Mouse (Mus musculus) cerebellum, adult 8-10 months (tissue): ENCODE data around the gene Gm45062.
"Not testable (repeated sequence)": the region's sequence is repeated elsewhere in the genome, so short reads cannot be mapped to it uniquely, and the experiment has no call there.

Source experiments
- DNase-seq: peaks from one replicate; pipeline ENCODE4 v3.0.0; 2022

Gm45062 gene

DNA sequence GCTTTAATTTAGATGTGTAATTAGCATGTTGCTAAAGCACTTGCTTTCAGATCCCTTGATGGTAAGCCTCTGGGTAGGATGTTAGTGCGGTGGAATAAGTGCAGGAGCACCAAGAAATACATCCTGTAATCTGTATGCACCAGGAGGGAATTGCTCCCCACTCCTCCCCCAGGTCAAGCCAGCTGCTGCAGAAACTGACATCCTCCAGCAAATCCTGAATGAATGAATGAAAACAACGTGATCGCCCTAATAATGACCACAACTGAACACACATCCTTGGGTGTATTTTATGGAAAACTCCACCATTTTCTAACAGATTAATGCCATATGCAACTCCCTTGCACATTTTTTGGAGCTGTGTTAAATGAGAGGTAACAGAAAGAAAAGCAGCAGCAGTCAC is 252.2 kb downstream of the Gm45062 start:
- DNase-seq: peak; percentile 21

DNA sequence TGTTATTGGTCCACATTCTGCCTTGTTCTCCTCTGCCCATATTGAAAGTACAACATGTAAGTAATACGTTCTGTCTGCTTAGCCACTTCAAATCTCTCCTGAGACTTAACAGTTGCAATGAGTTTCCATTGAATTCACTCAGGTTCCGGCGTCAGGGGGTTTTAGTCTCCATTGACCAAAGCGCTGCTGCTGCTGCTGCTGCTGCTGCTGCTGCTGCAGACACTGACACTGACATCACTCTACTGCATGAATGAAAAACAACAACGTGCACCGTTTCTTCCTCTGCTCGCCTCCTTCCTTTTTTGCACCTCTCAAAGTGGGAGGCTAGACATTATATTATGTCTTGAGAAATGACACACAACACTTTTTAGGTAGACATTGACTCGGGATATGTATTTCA is 253.2 kb downstream of the Gm45062 start:
- peak; percentile 17 for DNase-seq

DNA sequence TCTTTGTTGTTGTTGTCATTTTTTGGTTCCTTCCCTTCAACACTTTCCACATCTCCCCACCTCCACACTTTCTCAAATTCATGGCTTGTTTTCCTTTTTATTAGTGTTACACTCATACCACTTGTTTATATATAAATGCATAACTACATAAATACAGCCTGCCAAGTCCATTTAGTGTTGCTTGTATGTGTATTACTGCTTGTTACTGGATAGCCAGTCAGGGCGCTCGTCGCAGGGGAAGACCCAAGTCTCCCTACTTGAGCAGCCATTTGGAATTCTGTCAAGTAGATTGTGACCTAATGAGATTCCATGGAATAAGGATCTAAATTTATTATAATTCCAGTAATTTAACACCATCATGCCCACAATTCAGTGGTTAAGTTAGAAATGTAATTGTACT is 260.4 kb downstream of the Gm45062 start:
- no peak for DNase-seq

DNA sequence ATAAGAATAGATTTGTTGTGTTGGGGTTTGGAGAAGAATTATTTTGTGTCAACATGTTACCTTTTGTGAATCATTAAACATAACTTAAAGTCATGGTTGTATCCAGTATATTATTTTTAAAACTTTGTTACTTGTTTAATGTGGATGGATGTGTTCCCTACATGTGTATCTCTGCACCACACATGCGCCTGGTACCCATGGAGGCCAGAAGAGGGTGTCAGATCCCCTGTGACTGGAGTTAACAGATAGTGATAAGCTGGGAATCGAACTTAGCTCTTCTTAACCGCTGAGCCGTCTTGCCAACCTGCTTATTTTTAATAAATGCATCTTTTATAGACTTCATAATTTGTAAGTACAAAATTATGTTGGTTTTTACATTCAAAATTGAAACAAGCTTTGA is 262.0 kb downstream of the Gm45062 start:
- DNase-seq: no peak

DNA sequence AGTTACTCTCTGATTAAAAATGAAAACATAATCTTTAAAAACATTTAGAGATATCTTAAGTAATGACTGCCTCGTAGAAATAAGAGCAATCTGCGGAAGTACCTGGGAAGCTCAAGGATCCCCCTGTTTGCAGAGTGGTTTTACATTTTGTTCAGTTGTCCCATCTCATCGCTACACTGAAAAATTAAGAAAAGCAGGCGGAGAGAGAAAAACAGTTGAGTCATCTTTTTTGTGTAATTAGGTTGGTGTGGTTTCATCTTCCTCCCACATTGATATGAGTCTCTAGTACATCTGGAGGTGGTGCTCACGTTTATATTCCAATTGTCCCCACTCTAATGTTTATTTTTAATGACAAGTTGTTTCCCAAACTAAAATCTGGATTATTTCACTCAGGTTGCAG is 265.5 kb downstream of the Gm45062 start:
- DNase-seq: no peak

DNA sequence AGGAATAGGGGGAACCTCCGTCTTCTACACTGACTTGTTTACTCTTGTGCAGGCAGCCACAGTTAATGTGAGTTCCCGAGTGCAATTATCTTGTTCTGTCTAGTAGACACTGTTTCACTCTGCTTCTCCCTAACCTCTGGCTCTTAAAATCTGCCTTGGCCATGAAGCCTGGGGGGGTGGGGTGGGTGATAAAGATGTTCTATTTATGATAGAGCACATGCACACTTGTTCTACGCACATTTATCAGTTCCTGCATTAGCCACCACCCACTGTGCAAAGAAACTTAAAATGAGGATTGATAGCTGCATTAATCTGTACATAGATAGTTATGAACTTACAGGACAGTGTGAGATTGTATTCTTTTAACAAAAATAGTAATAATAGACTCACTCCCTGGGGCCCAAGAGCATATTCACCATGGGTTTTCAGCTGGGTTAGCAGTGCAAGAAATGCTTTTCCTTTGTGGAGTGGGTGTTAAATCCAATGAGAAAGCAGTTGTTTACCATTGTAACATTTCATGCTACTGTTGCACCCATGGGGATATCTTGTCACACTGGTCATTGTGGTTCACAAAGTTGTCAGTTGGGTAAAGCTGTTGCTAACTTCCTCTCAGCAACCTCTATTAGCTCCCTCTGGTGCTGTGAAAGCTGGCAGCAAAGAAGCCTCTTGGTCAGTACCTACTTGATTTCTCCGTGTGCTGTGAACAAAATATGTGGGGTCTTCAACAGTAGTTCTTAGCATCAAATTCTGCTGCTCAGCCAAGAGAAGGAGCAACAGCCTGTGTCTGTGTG is 272.0 kb downstream of the Gm45062 start:
- DNase-seq: no peak

DNA sequence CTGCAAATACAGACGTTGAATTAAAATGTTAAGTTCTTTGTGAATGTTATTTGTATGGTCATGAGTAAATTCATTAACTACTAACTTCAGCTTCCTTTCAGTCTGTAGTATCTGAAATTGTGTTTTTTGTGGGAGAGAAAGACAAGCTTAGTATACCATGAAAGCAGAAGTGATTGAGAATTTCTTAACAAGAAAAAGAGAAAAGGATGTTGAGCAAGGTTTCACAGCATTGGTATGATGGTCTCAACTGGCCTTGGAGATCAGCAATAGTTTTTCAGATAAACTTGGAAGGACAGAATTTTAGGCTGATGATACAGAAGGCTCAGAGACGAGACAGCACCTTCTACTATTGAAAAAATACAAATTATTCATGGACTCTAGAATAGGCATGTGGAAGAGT is 277.7 kb downstream of the Gm45062 start:
- DNase-seq: no peak

DNA sequence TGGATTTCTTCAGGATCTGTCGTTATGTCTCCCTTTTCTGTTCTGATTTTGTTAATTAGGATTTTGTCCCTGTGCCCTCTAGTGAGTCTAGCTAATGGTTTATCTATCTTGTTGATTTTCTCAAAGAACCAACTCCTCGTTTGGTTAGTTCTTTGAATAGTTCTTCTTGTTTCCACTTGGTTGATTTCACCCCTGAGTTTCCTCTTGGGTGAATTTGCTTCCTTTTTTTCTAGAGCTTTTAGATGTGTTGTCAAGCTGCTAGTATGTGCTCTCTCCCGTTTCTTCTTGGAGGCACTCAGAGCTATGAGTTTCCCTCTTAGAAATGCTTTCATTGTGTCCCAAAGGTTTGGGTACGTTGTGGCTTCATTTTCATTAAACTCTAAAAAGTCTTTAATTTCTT is 282.3 kb downstream of the Gm45062 start:
- DNase-seq: not testable (repeated sequence)

DNA sequence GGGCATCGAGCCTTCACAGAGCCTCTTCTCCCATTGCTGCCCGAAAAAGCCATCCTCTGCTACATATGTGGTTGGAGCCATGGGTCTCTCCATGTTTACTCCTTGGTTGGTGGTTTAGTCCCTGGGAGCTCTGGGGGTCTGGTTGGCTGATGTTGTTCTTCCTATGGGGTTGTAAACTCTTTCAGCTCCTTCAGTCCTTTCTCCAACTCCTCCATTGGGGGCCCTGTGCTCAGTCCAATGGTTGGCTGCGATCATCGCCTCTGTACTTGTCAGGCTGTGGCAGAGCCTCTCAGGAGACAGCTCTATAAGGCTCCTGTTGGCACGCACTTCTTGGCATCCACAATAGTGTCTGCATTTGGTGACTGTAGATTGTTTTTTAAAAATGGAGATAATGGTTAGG is 285.6 kb downstream of the Gm45062 start:
- DNase-seq: no peak

DNA sequence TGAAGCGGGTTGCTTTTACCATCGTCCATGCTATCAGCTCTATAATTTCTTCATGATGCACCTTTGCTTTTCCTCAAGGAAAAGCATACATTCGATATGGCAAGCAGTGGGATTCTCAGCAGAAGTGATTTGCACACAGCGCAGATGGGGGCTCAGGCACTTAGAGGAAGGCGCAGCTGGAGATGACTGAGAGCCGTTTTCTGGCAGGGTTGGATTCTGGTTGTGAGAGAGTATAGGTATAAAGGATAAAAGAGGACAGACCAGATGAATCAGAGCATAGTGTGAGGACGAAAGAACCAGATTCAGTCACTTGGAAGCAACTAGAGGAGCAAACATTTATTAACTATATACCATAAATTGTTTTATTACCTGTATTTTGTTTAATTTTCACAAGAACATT is 286.5 kb downstream of the Gm45062 start:
- DNase-seq: no peak

DNA sequence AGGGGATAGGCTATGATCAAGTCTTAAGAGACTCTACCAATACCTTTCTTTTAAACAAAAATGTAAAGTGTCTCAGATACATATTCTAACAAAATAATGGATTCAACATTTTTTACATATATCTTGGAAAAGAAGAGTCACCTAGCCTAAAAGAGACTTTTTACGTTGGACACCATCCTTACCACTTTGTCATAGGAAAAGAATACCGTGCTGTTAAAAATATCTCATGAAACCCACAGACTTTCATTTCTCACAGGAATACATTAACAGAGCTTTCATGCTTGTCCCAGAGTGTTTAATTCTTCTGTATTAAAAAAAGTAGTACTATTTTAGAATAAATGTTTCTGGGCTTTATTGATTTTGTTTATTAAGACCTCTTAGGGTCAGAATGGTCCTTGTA is 291.9 kb downstream of the Gm45062 start:
- no peak for DNase-seq

DNA sequence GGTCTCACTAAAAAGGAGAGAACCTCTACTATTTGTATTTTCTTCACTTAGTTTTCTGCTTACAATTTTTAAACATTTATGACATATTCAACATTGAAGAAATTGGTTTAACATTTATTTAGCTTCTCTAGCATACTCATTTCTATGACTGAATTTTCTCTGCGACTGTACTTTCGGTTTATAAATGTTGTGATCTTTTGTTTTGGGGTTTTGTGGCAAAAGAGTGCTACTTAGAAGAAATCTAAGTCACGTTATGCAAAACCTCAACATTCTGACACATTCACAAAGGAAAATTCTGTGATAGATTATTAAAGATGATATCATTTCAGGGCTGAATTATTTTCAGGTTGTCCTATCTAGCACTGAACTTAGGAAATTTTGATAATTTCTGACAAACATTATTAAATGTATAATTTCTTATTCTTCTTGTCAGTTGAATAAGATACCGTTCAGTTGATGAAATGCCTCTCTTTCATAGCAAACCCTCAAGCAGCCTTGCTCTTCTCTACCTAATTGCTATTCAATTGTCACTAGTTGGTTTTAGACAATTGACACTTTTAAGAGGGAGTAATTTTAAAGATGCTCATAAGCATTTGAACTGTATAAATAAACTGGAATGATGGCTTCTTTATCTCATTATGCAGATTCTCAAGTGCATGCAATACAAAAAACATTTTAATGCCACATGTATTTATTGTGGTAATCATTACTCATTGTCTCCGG is 297.8 kb downstream of the Gm45062 start:
- no peak for DNase-seq

DNA sequence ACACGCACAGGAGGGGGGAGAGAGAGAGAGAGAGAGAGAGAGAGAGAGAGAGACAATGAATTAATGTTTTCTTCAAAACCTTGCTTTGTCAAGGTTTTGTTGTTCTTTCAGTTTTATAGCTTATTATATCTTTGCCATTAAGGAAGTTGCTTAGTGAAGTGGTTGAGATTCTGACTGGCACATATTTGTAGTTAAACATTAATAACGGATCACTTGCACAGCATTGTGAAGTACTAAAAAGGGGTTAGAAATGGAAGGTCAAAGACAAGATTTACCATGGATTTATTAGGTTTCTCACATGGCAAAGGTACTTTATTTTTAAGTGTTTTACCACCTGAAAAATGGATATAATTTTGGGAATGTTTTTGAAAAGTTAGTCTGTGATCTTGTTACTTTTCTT is 301.4 kb downstream of the Gm45062 start:
- DNase-seq: no peak

DNA sequence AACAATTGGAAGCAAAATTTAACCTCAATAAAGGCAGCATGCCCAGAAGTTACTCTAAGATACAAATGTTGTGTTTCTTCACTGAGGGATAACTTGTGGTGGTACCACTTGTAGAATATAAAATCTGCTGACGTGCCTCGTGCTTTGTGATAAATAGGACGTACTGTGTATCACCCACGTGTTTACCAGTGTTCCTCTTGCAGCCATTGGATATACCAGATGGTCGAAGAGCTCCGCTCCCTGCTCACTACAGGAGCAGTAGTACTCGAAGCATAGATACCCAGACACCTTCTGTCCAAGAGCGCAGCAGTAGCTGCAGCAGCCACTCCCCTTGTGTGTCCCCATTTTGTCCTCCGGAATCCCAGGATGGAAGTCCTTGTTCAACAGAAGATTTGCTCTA is 323.1 kb downstream of the Gm45062 start:
- DNase-seq: no peak

DNA sequence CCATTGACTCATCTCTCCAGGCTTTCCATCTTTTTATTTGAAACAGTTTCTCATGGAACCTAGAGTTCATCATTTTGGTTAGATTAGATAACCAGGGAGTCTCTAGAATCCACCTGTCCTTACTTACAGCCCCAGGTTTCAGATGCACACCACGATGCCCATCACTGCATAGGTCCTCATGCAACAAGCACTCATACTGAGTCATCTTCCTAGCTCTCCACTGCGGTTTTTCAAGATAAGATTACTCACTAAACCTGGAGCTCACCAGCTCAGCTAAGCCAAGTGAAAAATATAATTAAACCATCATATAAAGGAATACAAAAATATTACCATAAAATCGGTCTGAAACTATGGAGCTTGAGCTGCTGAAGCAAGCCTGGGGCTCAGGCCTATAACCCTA is 324.6 kb downstream of the Gm45062 start:
- DNase-seq: no peak

DNA sequence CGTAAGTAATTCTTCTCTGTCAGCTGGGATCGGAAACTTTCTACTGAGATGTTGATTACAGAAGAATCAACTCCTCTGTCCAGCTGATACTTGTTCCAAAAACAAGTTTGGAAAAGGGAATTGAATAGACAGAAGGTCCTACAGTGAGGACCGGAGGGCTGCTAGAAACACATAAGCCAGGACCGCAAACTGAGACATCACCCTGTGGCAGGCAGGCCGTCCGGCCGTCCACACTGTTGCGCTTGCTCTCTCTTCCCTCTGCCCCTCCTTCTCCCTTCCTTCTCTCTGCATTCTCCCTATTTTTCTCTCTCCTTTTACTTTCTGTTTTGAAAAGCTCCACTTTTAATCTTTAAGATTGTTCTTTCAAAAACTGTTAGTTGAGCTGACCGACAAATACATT is 332.4 kb downstream of the Gm45062 start:
- peak; percentile 16 for DNase-seq

DNA sequence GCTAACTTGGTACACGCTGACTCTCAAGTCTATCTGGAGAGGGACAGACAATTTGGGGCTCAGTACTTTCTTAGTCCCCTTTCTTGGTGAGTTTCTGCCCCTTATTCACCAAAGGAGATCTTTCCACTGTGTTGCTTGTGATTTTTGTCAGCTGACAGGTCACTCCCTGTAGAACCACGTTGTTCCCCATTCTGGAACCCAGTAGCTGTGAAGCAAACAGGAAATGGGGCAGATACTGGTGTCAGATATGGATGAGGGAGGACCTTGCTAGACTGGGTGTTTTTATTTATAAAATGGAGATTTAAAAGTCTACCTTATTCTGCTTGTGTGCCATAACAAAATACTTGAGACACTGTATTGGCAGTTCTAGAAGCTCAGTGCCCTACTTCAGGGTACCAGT is 358.1 kb downstream of the Gm45062 start:
- no peak for DNase-seq

DNA sequence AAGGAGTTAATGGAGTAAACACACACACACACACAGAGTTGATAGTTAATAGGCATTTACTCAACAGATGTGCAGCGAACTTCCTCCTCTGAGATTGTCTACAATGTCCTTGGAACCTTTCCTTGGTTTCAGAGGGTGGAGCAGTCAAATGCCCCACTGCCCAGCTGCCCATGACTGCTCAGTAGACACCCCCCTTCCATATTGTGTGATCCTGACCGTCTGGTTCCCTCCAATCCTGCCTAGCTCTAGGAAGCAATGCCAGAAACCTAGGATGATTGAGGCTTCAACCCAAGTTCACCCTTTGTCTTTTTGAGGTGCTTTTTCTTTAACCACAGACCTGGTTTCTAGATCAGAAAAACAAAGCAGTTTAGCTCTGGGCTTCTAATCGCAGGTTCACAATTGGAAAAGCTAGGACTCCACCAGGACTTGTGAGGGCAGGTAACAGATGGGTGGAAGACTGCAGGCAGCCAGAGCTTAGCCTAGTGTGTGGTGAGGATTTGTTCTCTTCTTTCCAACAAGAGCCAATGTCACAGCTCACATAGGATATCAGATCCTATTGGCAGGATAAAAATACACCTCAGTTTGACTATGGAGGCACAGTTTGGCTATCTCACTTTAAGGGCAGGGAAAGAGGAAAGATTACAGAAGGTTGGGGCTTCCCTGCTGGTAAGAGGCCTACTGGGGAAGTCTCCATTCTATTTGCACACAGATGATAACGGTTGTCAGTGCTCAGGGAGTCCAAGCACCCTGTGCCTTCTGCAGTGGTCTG is 360.5 kb downstream of the Gm45062 start:
- DNase-seq: peak; percentile 61

DNA sequence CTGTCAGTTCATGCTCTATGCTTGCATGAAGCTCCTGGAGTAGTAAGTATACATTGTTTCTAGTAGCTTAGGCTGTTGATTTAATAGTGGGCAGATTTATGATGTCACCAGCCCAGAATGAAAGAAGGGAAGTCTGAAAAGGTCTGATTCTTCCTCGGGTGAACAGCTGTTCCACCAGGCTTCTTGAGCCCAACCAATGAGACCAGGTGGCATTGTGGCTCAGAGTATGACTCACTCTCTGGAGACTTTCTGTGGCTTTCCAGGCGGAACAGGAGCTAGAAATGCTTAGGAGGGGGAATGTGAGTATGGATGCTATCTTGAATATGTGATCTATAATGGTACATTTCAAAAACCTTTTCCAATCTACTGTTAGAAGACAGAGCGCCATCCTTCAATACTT is 363.8 kb downstream of the Gm45062 start:
- DNase-seq: no peak

DNA sequence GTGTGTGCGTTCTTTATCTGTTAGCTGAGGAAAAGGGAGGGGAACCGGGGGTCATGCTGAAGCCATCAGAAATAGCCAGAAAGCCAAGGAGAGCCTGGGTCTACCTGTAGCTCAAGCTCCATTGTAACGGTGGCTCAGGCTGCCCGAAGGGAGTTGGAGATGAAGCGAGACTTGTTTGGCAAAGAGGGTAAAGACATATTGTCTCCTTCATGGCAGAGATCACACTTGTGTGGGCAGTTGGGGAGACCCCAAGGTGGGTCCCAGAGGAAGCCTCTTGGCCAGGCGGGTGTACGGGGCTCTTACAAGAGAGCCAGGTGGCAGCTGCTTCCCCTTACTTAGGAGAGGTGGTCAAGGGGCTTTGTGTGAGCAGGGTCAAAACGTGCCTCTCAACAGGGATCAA is 369.0 kb downstream of the Gm45062 start:
- no peak for DNase-seq

DNA sequence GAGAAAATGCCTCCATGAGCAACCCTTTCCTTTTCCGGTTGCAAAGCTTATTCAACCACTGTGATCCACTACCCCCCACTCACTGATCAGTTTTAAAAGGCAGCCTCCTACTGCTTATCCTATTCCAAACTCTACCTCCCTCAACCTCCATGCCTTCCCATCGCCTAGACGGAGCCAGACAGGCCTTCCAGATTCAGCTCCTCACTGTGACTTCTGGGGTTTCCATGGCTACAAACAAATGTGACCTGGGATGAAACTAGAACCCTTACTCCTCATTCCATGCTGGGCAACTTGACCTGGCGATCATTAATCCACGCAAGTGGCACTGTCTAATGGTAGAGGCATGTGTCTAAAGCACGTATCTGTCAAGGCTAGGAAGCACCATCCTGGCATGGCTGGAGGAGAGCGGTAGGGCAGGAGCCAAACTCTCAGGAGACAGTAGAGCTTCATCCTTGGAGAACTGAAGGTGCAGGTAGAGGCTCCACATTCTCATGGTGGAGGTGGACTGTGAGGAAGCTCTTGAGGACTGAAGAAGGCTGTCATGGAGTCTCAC is 369.5 kb downstream of the Gm45062 start:
- no peak for DNase-seq

DNA sequence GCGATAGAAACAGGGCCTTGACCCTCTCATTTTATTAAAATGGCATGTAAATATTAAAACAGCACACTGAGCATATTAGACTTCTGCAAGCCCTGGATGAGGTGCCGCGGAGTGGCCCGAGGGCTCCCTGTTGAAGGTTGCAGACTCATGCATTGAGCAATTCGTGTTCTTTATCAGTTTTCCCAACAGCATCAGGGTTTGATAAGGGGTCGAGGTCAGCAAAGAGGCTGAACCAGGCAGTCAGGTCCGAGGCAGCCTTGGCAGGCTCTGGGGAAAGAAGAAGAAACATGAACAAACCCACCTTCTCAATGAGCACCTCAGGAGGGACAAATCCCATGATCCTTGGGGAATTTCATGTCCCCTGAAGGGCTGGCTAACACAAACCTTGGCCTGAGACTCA is 371.3 kb downstream of the Gm45062 start:
- no peak for DNase-seq

DNA sequence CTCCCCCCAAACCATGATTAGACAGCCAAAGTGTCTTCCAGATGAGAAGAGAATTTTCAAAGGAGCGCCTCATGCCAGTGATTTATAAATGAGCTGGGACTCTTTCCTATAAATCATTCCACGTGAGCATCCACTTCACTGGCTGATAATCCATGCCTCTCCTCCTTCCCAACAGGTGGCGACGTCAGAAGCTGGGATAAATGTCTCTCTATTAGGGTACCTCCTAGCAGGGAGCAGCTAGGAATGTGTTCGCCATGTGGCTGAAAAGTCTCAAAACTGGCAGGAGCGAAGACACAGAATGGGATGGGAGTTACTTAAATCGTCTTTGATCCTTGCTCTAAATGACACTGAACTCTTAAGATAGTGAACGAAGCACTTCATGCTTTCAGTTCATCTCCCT is 372.1 kb downstream of the Gm45062 start:
- DNase-seq: no peak
